Mouse (Mus musculus) kidney, embryonic 14.5 days (tissue): ENCODE measurements around the gene Epb41l2. TPM values are rescaled to one million over a fixed set of nuclear protein-coding genes. Genes with fewer than 3 reads are reported as not detected.

Experiments used
- ATAC-seq: fragments of 200-750 bp; cut with Nextera tagmentation; 2 replicates; pipeline ENCODE4 v1.8.0; 2017; ENCODE audit warnings: moderate number of reproducible peaks, mild to moderate bottlenecking, moderate TSS enrichment, moderate library complexity; ENCODE audit not compliant: low FRiP score, low TSS enrichment
- H3K27ac ChIP-seq: fragments of 300-500 bp; sonication (generic); 2 replicates; pipeline ENCODE4 v1.5.1; 2014; ENCODE audit warnings: low read depth, mild to moderate bottlenecking, low read length, moderate library complexity, mixed read lengths
- H3K27me3 ChIP-seq: fragments of 300-500 bp; sonication (generic); 2 replicates; pipeline ENCODE4 v1.6.1; 2014; ENCODE audit warnings: mild to moderate bottlenecking, low read length; ENCODE audit not compliant: control insufficient read depth, insufficient read depth
- H3K36me3 ChIP-seq: fragments of 300-500 bp; sonication (generic); 2 replicates; pipeline ENCODE4 v1.6.1; 2014; ENCODE audit warnings: low read length, mixed read lengths; ENCODE audit not compliant: control insufficient read depth, insufficient read depth
- H3K4me1 ChIP-seq: fragments of 300-500 bp; sonication (generic); 2 replicates; pipeline ENCODE4 v1.6.1; 2014; ENCODE audit warnings: low read length, mixed read lengths; ENCODE audit not compliant: control insufficient read depth, insufficient read depth
- H3K4me2 ChIP-seq: fragments of 300-500 bp; sonication (generic); replicated peaks from 2 replicates; pipeline ENCODE4 v1.6.1; 2014; ENCODE audit warnings: low read depth, mild to moderate bottlenecking, low read length
- H3K4me3 ChIP-seq: fragments of 300-500 bp; sonication (generic); 2 replicates; pipeline ENCODE4 v1.5.1; 2014; ENCODE audit warnings: mild to moderate bottlenecking, low read length
- H3K9ac ChIP-seq: fragments of 300-500 bp; sonication (generic); 2 replicates; pipeline ENCODE4 v1.6.1; 2014; ENCODE audit warnings: low read depth, mild to moderate bottlenecking, low read length, moderate library complexity
- H3K9me3 ChIP-seq: fragments of 300-500 bp; sonication (generic); 2 replicates; pipeline ENCODE4 v1.6.1; 2016; ENCODE audit warnings: low read length; ENCODE audit not compliant: control insufficient read depth
- WGBS: fragments of 180-500 bp; shearing (Covaris S2); extraction: QIAGEN DNeasy Blood & Tissue Kit; methylation state at CpG from one replicate; pipeline ENCODE4 v1.1.7; 2014; 5-methylcytosine and 5-hydroxymethylcytosine counted together
- polyA plus RNA-seq: library from polyadenylated mRNA; unstranded; fragments of >200 nt; fragmentation: Nextera tagmentation; extraction: Ambion mirVana; gene quantifications from 2 replicates; pipeline ENCODE4 v1.2.1, GENCODE M21; 2014

Gene Epb41l2
- polyA plus RNA-seq, 1 experiment from 2014 or later = 66.4 TPM

DNA sequence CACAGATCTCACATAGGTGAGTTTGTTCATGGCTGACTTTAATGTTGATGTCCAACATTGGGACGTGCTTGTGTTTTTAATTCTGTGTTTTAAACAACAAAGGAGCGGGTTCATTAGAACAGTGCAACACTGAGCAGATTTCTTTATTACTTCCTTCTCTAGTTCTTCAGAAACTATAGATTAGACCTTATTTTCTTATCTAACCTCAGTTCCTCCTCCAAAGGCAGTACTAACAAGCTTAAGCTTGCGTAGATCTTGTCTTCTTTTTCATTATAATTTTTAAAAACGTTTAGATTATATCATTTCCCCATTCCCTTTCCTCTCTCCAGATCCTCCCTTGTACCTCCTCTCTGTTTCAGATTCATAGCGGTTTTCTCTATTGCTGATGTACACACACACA, 57.1 kb downstream of the Epb41l2 start:
- Histone ChIP-seq H3K36me3 (no peaks in the 10 kb centered on the region), H3K4me2 (no peak overlapping the region), H3K4me1 (no peaks in the 10 kb centered on the region), H3K9me3 (no peaks in the 10 kb centered on the region), H3K27me3 (no peaks in the 10 kb centered on the region), H3K27ac (no peak overlapping the region), H3K9ac (no peak overlapping the region), H3K4me3 (no peak overlapping the region)
- 78% methylated on average over 5 of the region's 5 CpGs for WGBS
- no peak for ATAC-seq

DNA sequence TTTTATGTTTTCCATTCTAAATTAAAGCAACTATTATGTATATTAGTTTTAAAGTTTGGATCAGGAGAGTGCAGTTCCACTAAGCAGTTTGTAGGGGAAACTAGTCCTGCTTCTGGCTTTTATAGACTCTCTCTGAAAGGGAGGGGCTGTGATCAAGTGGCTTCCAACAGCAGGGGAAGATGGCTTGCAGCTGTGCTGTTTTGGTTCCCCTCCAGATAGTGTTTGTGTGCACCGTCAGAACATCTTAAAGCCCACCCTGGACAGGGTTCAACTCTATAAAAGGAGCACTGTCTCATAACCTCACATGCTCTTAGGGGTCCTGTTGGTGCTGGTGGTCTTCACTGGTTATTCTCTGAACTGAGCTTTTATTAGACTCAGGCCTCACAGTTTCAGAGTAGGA, 66.5 kb downstream of the Epb41l2 start:
- WGBS = 26% methylated on average over 1 of the region's 1 CpGs
- peak; percentile 73 for ATAC-seq
- Histone ChIP-seq H3K4me1 (peaks cover 22% of the 10 kb centered on the region; the same call in 1 of the 2 replicates), H3K4me3 (no peak overlapping the region), H3K9me3 (no peaks in the 10 kb centered on the region), H3K36me3 (no peaks in the 10 kb centered on the region), H3K27ac (peak overlapping the region; percentile 63; the same call in 1 of the 2 replicates), H3K4me2 (no peak overlapping the region), H3K27me3 (no peaks in the 10 kb centered on the region), H3K9ac (no peak overlapping the region)

DNA sequence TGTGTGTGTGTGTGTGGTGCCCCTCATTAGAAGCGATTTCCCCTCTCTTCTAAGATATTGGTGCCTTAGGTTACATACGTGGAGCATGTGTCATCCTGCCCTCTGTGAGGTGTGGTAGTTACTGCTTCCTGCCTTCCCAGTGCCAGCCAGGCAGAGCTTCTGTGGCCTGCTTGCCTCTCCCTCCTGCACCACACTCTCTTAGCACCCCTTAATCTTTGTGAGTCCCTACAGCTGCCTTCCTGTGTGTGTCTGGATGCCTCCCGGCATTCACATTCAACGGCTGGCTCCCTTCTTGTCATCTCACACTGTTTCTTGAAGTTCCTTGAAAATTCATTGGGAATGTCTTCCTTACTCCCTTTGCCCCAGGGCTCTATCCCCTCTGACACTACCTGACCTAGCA, 67.2 kb downstream of the Epb41l2 start:
- H3K4me1 ChIP-seq = peaks cover 23% of the 10 kb centered on the region; the same call in 1 of the 2 replicates
- no peak overlapping the region for H3K4me2 ChIP-seq
- no peaks in the 10 kb centered on the region for H3K9me3 ChIP-seq
- no peak overlapping the region for H3K9ac ChIP-seq
- ATAC-seq = 0 out of 2 replicates have a peak, but pooled peaks have one; percentile 43
- no peaks in the 10 kb centered on the region for H3K36me3 ChIP-seq
- H3K27ac ChIP-seq = peak overlapping the region; percentile 63; the same call in 1 of the 2 replicates
- no peak overlapping the region for H3K4me3 ChIP-seq
- 48% methylated on average over 4 of the region's 4 CpGs for WGBS
- H3K27me3 ChIP-seq = no peaks in the 10 kb centered on the region

DNA sequence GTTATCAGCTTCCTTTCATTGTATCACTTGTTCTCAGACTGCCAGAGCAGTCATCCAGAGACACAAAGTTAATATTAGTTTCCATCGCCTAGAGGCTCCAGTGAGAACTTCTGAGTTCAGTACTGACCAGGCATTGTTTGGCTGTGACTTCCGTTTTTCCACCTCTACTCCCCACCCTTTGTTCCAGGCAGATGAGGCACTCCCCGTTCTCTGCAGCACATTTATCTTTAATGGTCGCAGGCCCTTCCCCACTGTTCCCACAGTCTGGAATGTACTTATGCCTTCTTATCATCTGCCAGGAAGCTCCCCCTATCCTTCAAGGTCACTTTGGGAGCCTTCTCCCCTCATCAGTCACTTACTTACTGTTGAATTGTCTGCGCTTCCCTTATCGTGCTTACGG, 67.9 kb downstream of the Epb41l2 start:
- peaks cover 29% of the 10 kb centered on the region; the same call in 1 of the 2 replicates for H3K4me1 ChIP-seq
- no peaks in the 10 kb centered on the region for H3K9me3 ChIP-seq
- H3K27me3 ChIP-seq = no peaks in the 10 kb centered on the region
- ATAC-seq = peak; percentile 24; the same call in 1 of the 2 replicates
- no peak overlapping the region for H3K4me2 ChIP-seq
- H3K9ac ChIP-seq = no peak overlapping the region
- H3K36me3 ChIP-seq = no peaks in the 10 kb centered on the region
- 34% methylated on average over 7 of the region's 7 CpGs for WGBS
- H3K4me3 ChIP-seq = no peak overlapping the region
- peak overlapping the region; percentile 51; the same call in 1 of the 2 replicates for H3K27ac ChIP-seq

DNA sequence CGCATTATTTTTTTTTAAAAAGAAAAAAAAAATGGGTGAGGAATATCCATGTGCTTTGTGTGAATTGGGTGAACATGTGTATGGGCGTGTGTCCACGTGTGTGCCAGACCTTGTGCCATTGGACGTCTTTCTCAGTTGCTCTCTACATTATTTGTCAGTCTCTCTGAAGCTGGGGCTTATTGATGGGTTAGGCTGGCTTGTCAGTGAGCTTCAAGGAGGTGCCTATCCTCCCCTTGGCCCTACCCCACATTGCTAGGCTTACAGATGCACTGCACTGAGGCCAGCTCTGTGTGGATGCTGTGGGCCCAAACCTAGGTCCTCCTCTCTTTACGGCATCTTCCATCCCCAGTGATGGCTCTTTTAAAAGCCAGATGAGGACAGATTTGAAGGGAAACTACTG, 69.1 kb downstream of the Epb41l2 start:
- no peak overlapping the region for H3K9ac ChIP-seq
- H3K9me3 ChIP-seq = no peaks in the 10 kb centered on the region
- H3K36me3 ChIP-seq = no peaks in the 10 kb centered on the region
- ATAC-seq = no peak
- peaks cover 29% of the 10 kb centered on the region; the same call in 1 of the 2 replicates for H3K4me1 ChIP-seq
- no peak overlapping the region for H3K4me3 ChIP-seq
- no peaks in the 10 kb centered on the region for H3K27me3 ChIP-seq
- H3K27ac ChIP-seq = no peak overlapping the region
- no peak overlapping the region for H3K4me2 ChIP-seq
- 90% methylated on average over 5 of the region's 5 CpGs for WGBS

DNA sequence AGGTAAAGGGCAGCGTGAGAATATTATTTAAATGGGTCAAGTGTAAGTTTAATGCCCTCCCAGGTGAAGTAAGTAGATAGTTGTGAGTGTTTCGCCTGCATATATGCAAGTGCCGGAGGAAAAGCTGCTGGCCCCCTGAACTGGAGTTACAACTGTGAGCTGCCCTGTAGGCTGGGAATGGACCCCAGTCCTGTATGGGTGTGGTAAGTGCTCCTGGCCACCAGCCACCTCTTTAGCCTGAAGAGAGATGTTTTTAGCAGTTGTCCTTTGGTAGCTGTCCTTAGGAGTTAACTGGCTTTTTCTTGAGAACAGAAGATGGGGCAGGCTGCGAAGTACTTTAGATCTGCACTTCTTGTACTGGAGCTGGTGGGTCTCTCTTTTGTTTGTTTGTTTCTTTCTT, 69.7 kb downstream of the Epb41l2 start:
- H3K27ac ChIP-seq = no peak overlapping the region
- no peaks in the 10 kb centered on the region for H3K36me3 ChIP-seq
- H3K4me1 ChIP-seq = peaks cover 29% of the 10 kb centered on the region; the same call in 1 of the 2 replicates
- H3K4me2 ChIP-seq = no peak overlapping the region
- no peaks in the 10 kb centered on the region for H3K9me3 ChIP-seq
- no peak overlapping the region for H3K9ac ChIP-seq
- no peak for ATAC-seq
- no peaks in the 10 kb centered on the region for H3K27me3 ChIP-seq
- H3K4me3 ChIP-seq = no peak overlapping the region
- WGBS = 92% methylated on average over 4 of the region's 4 CpGs

DNA sequence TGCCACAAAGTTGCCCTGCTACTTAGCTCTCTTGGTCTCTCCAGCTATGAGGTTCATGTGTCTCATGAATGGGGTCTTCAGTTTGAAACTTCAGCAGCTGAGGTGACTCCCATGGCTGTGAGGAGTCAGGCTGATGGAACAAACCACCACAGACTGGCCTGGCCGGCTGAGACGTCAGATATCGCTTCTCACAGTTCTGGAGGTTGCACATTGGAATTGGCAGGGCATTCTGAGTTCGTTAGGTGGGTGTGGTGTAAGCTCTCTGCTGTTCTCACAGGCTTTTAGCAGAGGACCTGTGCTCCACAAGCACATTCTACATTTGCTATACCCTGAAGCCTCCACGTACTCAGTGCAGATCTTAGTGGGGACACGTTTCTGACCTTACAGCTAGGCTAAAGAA, 71.3 kb downstream of the Epb41l2 start:
- H3K4me2 ChIP-seq = no peak overlapping the region
- H3K9ac ChIP-seq = no peak overlapping the region
- no peaks in the 10 kb centered on the region for H3K27me3 ChIP-seq
- H3K4me3 ChIP-seq = no peak overlapping the region
- no peak for ATAC-seq
- no peaks in the 10 kb centered on the region for H3K36me3 ChIP-seq
- H3K4me1 ChIP-seq = peaks cover 29% of the 10 kb centered on the region; the same call in 1 of the 2 replicates
- no peaks in the 10 kb centered on the region for H3K9me3 ChIP-seq
- no peak overlapping the region for H3K27ac ChIP-seq
- WGBS = 38% methylated on average over 6 of the region's 6 CpGs

DNA sequence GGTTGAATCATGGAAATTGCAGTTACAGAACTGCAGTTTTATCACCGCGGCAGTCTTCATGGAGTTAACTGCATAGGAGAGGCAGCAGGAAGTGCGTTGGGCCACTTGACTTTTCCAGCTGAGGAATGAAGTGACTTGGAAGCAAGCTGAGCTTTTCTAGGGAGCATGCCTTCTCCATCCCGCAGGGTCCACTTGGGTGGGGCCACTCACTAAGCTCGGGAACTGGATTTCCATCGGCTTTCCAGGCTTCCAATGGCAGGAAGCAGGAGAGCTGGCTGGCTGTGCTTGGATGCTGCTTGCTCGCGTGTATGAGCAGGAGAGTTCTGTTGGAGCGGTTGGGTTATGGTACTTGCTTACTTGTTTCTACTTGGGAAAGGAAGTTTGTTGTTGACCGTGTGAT, 72.8 kb downstream of the Epb41l2 start:
- no peak overlapping the region; the same call in 1 of the 2 replicates for H3K27ac ChIP-seq
- peak; percentile 36; the same call in 1 of the 2 replicates for ATAC-seq
- peaks cover 16% of the 10 kb centered on the region; the same call in 1 of the 2 replicates for H3K4me1 ChIP-seq
- WGBS = 52% methylated on average over 10 of the region's 10 CpGs
- H3K27me3 ChIP-seq = no peaks in the 10 kb centered on the region
- H3K9ac ChIP-seq = no peak overlapping the region
- no peaks in the 10 kb centered on the region for H3K9me3 ChIP-seq
- H3K36me3 ChIP-seq = no peaks in the 10 kb centered on the region
- no peak overlapping the region for H3K4me2 ChIP-seq
- H3K4me3 ChIP-seq = no peak overlapping the region

DNA sequence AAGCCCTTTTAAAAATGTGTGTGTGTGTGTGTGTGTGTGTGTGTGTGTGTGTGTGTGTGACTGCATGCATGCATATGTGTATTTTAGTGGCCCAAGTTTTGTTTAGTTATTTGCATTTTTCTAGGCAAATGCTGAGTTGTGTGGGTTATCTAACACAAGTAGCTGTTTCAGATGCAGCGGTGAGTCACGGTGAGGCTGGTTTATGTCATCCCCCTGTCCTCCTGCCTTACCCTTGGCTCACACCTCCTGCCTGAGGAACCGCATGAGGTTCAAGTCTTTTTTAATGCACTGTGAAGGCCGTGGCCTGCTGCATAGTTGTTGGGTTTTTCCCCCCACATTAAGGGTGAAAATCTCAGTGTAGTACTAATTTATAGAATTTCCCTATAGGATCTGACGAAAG, 73.3 kb downstream of the Epb41l2 start:
- no peak overlapping the region for H3K4me2 ChIP-seq
- no peak overlapping the region for H3K9ac ChIP-seq
- H3K4me3 ChIP-seq = no peak overlapping the region
- H3K27me3 ChIP-seq = no peaks in the 10 kb centered on the region
- H3K36me3 ChIP-seq = no peaks in the 10 kb centered on the region
- H3K9me3 ChIP-seq = no peaks in the 10 kb centered on the region
- ATAC-seq = no peak
- peaks cover 12% of the 10 kb centered on the region; the same call in 1 of the 2 replicates for H3K4me1 ChIP-seq
- H3K27ac ChIP-seq = no peak overlapping the region
- 67% methylated on average over 5 of the region's 5 CpGs for WGBS
